Mouse (Mus musculus) kidney, embryonic 15.5 days (tissue): ENCODE results near the gene Zfp955a. TPM values are rescaled to one million over a fixed set of nuclear protein-coding genes. Genes with fewer than 3 reads are reported as not detected.
"Not testable (repeated sequence)": the region's sequence is repeated elsewhere in the genome, so short reads cannot be mapped to it uniquely, and the experiment has no call there.

ENCODE experiments used
- ATAC-seq: fragments of 200-750 bp; cut with Nextera tagmentation; replicated peaks from 2 replicates; pipeline ENCODE4 v1.8.0; 2017; ENCODE audit warnings: moderate TSS enrichment; ENCODE audit not compliant: low FRiP score
- H3K27ac ChIP-seq: fragments of 300-500 bp; sonication (generic); 2 replicates; pipeline ENCODE4 v1.5.1; 2015; ENCODE audit warnings: mild to moderate bottlenecking, inconsistent platforms
- H3K27me3 ChIP-seq: fragments of 300-500 bp; sonication (generic); 2 replicates; pipeline ENCODE4 v1.6.1; 2015; ENCODE audit warnings: inconsistent platforms
- H3K36me3 ChIP-seq: fragments of 300-500 bp; sonication (generic); 2 replicates; pipeline ENCODE4 v1.6.1; 2015; ENCODE audit warnings: inconsistent platforms
- H3K4me1 ChIP-seq: fragments of 300-500 bp; sonication (generic); 2 replicates; pipeline ENCODE4 v1.6.1; 2015; ENCODE audit warnings: inconsistent platforms
- H3K4me2 ChIP-seq: fragments of 300-500 bp; sonication (generic); 2 replicates; pipeline ENCODE4 v1.6.1; 2015; ENCODE audit warnings: moderate library complexity, mild to moderate bottlenecking, inconsistent platforms
- H3K4me3 ChIP-seq: fragments of 300-500 bp; sonication (generic); replicated peaks from 2 replicates; pipeline ENCODE4 v1.5.1; 2015; ENCODE audit warnings: mild to moderate bottlenecking, inconsistent platforms
- H3K9ac ChIP-seq: fragments of 300-500 bp; sonication (generic); 2 replicates; pipeline ENCODE4 v1.6.1; 2015; ENCODE audit warnings: mild to moderate bottlenecking, inconsistent platforms
- H3K9me3 ChIP-seq: fragments of 300-500 bp; sonication (generic); replicated peaks from 2 replicates; pipeline ENCODE4 v1.6.1; 2016; ENCODE audit warnings: inconsistent platforms
- WGBS: fragments of 180-500 bp; shearing (Covaris S2); methylation state at CpG from one replicate; pipeline ENCODE4 v1.1.7; 2015; ENCODE audit warnings: mixed read lengths; 5-methylcytosine and 5-hydroxymethylcytosine counted together
- polyA plus RNA-seq: library from polyadenylated mRNA; unstranded; fragments of >200 nt; fragmentation: Nextera tagmentation; extraction: Ambion mirVana; gene quantifications from 2 replicates; pipeline ENCODE4 v1.2.1, GENCODE M21; 2015

Zfp955a gene
- polyA plus RNA-seq: 17.7 and 17.9 TPM in 2 replicates

DNA sequence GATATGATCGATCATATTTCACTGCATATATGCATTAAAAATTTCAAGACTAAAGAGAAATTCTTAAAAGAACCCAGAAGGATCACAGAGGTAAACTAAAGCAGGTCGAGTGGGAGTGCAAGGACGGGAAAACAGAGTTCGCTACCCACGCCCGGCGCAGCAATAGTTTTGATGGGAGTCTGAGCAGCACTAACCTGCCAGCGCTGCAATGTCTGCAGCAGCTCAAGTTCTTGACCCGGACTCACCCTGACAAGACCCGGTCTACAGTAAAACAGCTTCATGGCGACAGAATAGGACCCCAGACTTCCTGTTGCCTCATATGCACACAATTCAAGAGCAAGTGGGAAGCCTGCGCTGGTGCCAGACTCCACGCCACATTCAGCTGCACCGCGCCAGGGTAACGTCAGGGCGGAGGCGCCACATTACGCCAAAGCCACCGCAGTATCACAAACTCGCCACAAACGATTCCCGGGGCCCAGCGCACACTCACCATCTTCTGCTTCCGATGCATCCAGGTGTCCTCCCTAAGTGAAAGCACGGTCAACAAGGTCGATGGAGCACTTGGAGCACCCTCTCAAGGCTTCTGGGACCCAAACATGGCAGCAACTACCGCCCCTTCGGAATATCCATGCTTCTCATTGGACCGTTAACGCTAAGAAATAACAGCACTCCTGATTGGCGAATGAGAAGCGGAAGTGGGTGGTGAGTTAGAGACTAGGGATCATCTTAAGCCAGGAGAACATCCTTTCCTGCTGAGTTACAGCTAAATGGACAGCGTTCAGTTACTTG is at the start of gene Zfp955a:
Gene Zfp955a, minus strand, starts transcription at position 616 of the 789 bp plus-strand sequence.
- H3K4me2 ChIP-seq, H3K9ac ChIP-seq, H3K27ac ChIP-seq, H3K27me3 ChIP-seq, H3K4me1 ChIP-seq, H3K36me3 ChIP-seq, H3K9me3 ChIP-seq, H3K4me3 ChIP-seq: not testable (repeated sequence)
- peak; percentile 99 for ATAC-seq
- 26% methylated on average over 1 of the region's 34 CpGs for WGBS

DNA sequence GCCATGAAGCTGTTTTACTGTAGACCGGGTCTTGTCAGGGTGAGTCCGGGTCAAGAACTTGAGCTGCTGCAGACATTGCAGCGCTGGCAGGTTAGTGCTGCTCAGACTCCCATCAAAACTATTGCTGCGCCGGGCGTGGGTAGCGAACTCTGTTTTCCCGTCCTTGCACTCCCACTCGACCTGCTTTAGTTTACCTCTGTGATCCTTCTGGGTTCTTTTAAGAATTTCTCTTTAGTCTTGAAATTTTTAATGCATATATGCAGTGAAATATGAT is 34.9 kb upstream of the Zfp955a start:
- WGBS: no CpG with 5 or more reads among the region's 9 CpGs
- H3K27ac ChIP-seq, H3K36me3 ChIP-seq, H3K27me3 ChIP-seq, H3K4me1 ChIP-seq, ATAC-seq, H3K9ac ChIP-seq, H3K9me3 ChIP-seq: not testable (repeated sequence)
- Histone ChIP-seq H3K4me3 (0 out of 2 replicates have a peak overlapping the region, but pooled peaks have one; percentile 19), H3K4me2 (0 out of 2 replicates have a peak overlapping the region, but pooled peaks have one; percentile 31)

DNA sequence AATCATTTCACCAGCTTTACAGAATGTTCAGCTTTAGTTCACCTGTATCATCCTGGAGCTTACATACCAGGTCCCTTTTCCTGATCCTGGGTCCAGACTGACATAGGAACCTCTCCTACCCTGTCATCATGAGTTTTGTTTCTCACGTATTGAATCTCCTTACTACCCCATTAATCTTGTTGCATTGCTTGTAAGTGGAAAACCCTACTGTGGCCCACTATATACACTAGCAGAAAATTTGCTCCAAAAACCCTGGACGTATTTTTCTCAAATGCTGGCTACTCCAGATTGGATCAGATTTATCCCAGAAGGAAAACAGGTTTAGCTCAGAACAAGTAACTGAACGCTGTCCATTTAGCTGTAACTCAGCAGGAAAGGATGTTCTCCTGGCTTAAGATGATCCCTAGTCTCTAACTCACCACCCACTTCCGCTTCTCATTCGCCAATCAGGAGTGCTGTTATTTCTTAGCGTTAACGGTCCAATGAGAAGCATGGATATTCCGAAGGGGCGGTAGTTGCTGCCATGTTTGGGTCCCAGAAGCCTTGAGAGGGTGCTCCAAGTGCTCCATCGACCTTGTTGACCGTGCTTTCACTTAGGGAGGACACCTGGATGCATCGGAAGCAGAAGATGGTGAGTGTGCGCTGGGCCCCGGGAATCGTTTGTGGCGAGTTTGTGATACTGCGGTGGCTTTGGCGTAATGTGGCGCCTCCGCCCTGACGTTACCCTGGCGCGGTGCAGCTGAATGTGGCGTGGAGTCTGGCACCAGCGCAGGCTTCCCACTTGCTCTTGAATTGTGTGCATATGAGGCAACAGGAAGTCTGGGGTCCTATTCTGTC is 34.3 kb upstream of the Zfp955a start, which contains the start of gene Zfp955b:
Gene Zfp955b, plus strand, starts transcription at position 506 of the 837 bp plus-strand sequence.
- peak within 1 kb of the TSS; percentile 31; the same call in 1 of the 2 replicates for H3K4me2 ChIP-seq
- ATAC-seq: peak; percentile 100
- no CpG with 5 or more reads among the region's 25 CpGs for WGBS
- not testable (repeated sequence) for H3K27ac ChIP-seq, H3K27me3 ChIP-seq, H3K36me3 ChIP-seq, H3K4me1 ChIP-seq, H3K9me3 ChIP-seq, H3K9ac ChIP-seq
- H3K4me3 ChIP-seq: 0 out of 2 replicates have a peak within 1 kb of the TSS, but pooled peaks have one; percentile 19

DNA sequence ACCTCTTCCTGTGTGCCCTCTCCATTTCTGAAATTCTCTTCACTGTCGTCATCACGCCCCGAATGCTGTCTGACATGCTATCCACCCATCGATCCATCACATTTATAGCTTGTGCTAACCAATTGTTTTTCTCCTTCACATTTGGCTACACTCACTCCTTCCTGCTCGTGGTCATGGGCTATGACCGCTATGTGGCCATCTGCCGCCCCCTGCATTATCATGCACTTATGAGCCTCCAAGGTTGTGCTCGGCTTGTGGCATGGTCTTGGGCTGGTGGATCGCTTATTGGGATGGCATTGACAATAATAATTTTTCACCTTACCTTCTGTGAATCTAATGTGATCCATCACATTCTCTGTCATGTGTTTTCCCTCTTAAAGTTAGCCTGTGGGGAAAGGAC is 14.0 kb upstream of the Zfp955a start:
- H3K27ac ChIP-seq: no peak overlapping the region
- no peaks in the 10 kb centered on the region for H3K9me3 ChIP-seq
- no peaks in the 10 kb centered on the region for H3K4me1 ChIP-seq
- H3K4me2 ChIP-seq: no peak overlapping the region
- no peak overlapping the region for H3K9ac ChIP-seq
- H3K4me3 ChIP-seq: no peak overlapping the region
- WGBS: 88% methylated on average over 9 of the region's 9 CpGs
- no peak for ATAC-seq
- no peaks in the 10 kb centered on the region for H3K36me3 ChIP-seq
- H3K27me3 ChIP-seq: peaks cover 24% of the 10 kb centered on the region

DNA sequence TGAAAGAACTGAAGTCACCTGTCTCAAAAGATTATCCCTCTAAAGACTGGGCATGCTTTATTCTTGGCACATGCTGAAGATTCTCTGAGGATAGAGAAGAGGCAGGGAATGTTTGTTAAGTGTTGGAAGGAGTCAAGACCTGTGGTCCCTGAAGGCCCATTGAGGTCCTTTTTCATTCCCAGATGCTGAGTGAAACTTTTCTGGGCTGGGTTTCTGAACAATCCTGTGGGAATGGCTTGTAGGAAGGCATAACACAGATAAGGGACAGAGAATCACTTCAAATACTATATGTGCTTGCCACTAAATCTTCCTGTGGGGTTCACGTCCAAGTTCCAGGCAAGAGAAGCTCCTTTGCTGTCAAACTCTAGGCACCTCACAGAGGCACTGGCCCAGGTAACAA is 9.4 kb upstream of the Zfp955a start, which contains the start of gene Olfr63:
Gene Olfr63, plus strand, starts transcription at position 301 of the 400 bp plus-strand sequence.
- H3K9ac ChIP-seq: no peak within 1 kb of the TSS
- no peaks in the 10 kb centered on the region for H3K4me1 ChIP-seq
- H3K4me2 ChIP-seq: no peak within 1 kb of the TSS
- no peak within 1 kb of the TSS for H3K4me3 ChIP-seq
- ATAC-seq: no peak
- H3K27me3 ChIP-seq: peaks cover 26% of the 10 kb centered on the region
- no peaks in the 10 kb centered on the region for H3K9me3 ChIP-seq
- no peak within 1 kb of the TSS for H3K27ac ChIP-seq
- no peaks in the 10 kb centered on the region for H3K36me3 ChIP-seq
- whole genome bisulfite sequencing: 84% methylated on average over 1 of the region's 1 CpGs

DNA sequence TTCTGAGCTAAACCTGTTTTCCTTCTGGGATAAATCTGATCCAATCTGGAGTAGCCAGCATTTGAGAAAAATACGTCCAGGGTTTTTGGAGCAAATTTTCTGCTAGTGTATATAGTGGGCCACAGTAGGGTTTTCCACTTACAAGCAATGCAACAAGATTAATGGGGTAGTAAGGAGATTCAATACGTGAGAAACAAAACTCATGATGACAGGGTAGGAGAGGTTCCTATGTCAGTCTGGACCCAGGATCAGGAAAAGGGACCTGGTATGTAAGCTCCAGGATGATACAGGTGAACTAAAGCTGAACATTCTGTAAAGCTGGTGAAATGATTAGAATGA is 343 bp upstream of the Zfp955a start:
- H3K4me2 ChIP-seq, H3K9ac ChIP-seq, H3K4me3 ChIP-seq, ATAC-seq, H3K27ac ChIP-seq, H3K27me3 ChIP-seq, H3K9me3 ChIP-seq, H3K36me3 ChIP-seq, H3K4me1 ChIP-seq: not testable (repeated sequence)
- WGBS: no CpG with 5 or more reads among the region's 2 CpGs

DNA sequence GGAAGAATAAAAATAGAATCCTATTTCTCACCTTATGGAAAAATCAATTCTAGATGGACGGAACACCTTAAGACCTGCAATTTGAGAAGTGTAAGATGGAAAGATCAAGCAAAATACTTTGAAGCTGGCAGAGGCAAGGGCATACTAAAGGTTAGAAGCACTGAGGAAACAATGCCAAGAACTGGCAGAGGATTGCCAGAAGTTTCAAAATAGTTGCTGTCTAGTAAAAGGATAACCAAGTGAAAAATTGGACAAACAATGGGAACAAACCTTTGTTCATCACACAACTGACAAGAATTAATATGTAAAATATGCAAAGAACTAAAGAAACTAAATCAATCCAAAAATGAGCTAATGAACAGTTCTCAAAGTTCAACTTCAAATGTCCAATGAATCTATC is 18.3 kb downstream of the Zfp955a start:
- peaks cover 15% of the 10 kb centered on the region for H3K36me3 ChIP-seq
- WGBS: 96% methylated on average over 1 of the region's 1 CpGs
- not testable (repeated sequence) for H3K9me3 ChIP-seq, H3K4me3 ChIP-seq, H3K27ac ChIP-seq, H3K9ac ChIP-seq, H3K27me3 ChIP-seq, H3K4me1 ChIP-seq, ATAC-seq, H3K4me2 ChIP-seq

DNA sequence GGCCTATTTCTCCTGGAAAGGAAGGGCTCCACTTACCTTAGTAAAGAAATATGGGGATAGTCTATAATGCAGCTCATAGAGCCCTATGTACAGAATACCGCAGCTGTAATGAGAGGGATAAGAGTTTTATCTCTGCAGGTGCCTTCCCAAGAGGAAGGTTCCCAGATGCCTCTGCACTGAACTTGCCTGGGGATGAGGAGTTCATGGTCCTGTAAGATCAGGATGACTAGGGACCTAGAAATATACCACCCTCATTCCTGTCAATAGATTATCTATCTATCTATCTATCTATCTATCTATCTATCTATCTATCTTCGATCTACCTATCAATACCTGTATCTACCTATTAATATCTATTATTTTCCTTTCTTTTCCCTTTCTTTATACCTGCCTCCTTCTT is 33.4 kb downstream of the Zfp955a start, which contains the start of gene Olfr1564:
Gene Olfr1564, minus strand, starts transcription at position 101 of the 400 bp plus-strand sequence.
- Histone ChIP-seq H3K9me3 (peaks cover 5% of the 10 kb centered on the region; the same call in 1 of the 2 replicates), H3K4me3 (no peak within 1 kb of the TSS), H3K27ac (no peak within 1 kb of the TSS), H3K4me2 (no peak within 1 kb of the TSS), H3K27me3 (no peaks in the 10 kb centered on the region), H3K4me1 (no peaks in the 10 kb centered on the region), H3K36me3 (no peaks in the 10 kb centered on the region), H3K9ac (no peak within 1 kb of the TSS)
- ATAC-seq: no peak
- WGBS: 86% methylated on average over 2 of the region's 2 CpGs

DNA sequence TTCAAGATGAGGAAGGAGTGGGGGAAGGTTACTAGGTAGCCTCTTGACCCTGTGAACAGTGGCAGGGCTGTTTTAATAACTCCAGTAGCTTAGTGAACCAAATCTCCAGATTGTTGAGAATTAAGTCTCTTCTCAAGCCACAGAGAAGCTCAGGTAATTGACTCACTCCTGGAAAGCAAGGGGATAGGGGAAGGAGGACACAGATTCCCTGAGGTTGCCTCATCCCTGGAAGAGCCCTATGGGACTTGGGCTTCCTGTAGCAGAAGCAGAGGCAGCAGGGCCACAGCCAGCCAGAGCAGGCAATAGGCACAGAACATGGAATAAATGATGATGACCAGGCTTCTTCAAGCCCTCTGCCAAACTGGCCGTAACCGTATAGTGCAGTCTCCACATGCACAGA is 63.9 kb downstream of the Zfp955a start, which contains the start of gene Olfr239:
Gene Olfr239, plus strand, starts transcription at position 301 of the 400 bp plus-strand sequence.
- ATAC-seq, H3K27me3 ChIP-seq, H3K9ac ChIP-seq, H3K36me3 ChIP-seq, H3K4me2 ChIP-seq, H3K27ac ChIP-seq, H3K4me1 ChIP-seq, H3K9me3 ChIP-seq, H3K4me3 ChIP-seq: not testable (repeated sequence)
- no CpG with 5 or more reads among the region's 2 CpGs for WGBS

Other genes with a start within 250 kb of the Zfp955a start
- gene Zfp763, start 221.7 kb downstream of the Zfp955a start, polyA plus RNA-seq: 13.9 and 14.9 TPM in 2 replicates
- gene 4921501E09Rik, start 187.1 kb downstream of the Zfp955a start, polyA plus RNA-seq: not detected in 2 replicates
- gene Zfp563, start 165.8 kb downstream of the Zfp955a start, polyA plus RNA-seq: 6.4 and 8.2 TPM in 2 replicates
- gene Morc2b, start 115.5 kb downstream of the Zfp955a start, polyA plus RNA-seq: not detected in 2 replicates
- 0.04 TPM in 1 of 2 replicates, not detected in the other for gene Olfr55, start 86.7 kb downstream of the Zfp955a start, polyA plus RNA-seq
- not detected in 2 replicates for gene Olfr239, start 63.8 kb downstream of the Zfp955a start, polyA plus RNA-seq
- not detected in 2 replicates for gene Olfr1564, start 33.5 kb downstream of the Zfp955a start, polyA plus RNA-seq
- gene Olfr63, start 9.5 kb upstream of the Zfp955a start, polyA plus RNA-seq: 0.04 TPM in 1 of 2 replicates, not detected in the other
- gene Zfp955b, start 34.4 kb upstream of the Zfp955a start, polyA plus RNA-seq: 13.1 and 13.6 TPM in 2 replicates
- 9.1 and 11.8 TPM in 2 replicates for gene Zfp81, start 103.7 kb upstream of the Zfp955a start, polyA plus RNA-seq
- gene Zfp101, start 139.5 kb upstream of the Zfp955a start, polyA plus RNA-seq: 17.4 and 18.5 TPM in 2 replicates
- gene Actl9, start 177.8 kb upstream of the Zfp955a start, polyA plus RNA-seq: not detected in 2 replicates